Mouse (Mus musculus) right cerebral cortex, postnatal 10 days (tissue): ENCODE results near the gene Mt3.

Experiments
- DNase-seq, 2 experiments: peaks; one replicate each; pipeline ENCODE4 v3.0.0; 2021; ENCODE audit warnings: low spot score in 2 of 2

Gene Mt3

GRCm38 (mm10) chr8:94184357-94184843 is 32.0 kb downstream of the Mt3 start:
- DNase-seq, result no peak

DNA sequence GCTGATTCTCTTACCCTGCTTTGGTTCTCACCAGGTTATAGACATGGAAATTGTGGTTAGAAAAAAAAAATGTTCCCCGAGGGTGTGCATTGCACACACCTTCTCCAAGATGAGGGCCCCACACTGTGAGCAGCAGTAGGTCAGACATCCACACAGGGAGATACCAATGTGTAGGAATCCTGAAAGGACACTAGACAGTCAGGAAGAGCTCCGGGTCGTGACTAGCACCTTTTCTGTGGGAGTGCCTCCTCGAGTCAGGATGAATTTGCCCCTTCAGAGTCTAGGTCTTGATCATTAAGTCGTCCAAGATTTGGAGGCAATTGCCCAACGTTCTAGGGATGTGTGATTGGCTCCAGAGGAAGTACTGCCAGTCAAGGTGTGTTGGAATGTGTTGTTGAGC is 33.4 kb downstream of the Mt3 start:
- DNase-seq, result no peak

DNA sequence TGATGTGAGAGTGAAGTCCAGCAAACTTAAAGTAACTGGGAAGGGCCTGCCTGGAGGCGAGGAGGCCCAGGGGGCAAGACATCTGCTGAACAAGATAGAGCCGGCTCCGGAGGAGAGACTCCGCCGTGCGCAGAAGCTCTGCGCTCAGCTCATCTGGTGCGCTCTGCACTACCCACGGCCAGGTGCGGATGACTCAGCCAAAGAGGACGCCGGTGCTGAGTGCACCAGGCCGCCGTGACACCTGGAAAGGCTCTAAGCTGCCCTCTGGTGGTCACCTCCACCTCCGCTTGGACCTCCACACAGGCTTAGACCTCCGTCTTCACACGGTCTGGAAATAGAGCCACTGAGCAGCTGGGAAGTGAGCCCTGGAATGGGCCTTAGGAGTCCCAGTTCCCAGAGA is 34.1 kb downstream of the Mt3 start:
- DNase-seq, result peak in 1 of 2 experiments; percentile 69

DNA sequence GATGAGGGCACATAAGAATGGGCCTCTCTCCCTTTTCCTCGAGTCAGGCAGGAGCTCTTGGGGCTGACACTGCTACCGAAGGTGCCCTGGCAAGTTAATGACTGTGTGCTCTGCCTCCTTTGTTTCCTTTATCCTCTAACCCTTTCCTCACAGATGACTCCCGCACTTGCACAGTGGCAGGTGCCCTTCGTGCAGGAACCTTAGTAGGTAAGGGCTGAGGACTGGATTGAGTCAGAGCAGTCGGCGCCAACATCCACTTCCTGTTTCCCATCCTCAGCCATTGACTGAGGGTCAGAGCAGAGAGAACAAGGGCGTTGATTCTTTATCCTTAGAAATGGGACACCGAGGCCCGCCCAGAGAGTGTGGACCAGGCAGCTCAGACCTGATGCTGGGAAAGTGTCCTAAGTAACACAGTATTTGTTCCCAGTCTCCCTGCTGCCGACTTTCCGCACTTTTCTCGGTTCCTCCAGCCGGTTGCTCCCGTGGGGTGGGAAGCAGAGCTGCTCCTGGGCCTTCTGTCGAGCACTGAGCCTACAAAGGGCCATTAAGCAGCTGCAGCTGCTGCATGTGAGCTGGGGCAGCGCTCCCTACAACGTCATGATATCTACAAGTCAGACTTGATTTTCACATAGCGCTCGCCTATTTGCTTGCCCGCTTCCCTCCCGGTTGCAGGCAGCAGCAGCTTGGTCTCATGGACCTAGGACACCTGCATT is 35.0 kb downstream of the Mt3 start:
- no peak for DNase-seq

- DNase-seq, result peak; percentile 88 to 92
These were observed 37.0 kb downstream of the Mt3 start for GRCm38 (mm10) chr8:94189275-94190031.

- DNase-seq, result peak in 1 of 2 experiments; percentile 59
These were observed 38.8 kb downstream of the Mt3 start for GRCm38 (mm10) chr8:94191101-94191691.

GRCm38 (mm10) chr8:94192926-94193325 is 40.5 kb downstream of the Mt3 start:
- no peak for DNase-seq

DNA sequence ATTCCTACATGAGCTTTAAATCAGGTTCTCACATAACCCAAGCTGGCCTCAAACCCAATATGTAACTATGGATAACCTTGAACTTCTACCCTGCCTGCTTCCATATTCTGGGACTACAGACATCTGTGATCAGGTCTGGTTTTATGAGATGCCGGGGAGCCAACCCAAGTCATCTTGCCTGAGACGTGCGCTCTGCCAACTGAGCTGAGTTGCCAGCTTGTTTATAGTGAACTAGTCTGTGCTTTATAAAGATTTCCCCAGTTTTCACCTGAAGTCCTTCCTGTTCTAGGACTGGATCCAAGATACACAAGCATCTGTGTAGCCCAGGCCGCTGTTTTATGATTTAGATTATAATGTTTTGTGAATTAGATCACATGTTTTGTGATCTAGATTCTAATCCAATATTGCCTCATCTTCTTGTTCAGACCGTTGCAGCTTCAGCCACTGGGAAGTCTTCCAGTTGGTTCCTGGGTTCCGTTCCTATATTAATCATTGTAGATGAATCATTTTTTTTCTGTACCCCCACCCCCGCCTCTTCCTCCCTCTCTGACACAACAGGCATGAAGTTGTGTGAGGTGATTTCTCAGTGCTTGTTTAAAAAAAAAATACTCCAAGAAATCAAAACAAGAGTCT is 42.3 kb downstream of the Mt3 start:
- no peak for DNase-seq

DNA sequence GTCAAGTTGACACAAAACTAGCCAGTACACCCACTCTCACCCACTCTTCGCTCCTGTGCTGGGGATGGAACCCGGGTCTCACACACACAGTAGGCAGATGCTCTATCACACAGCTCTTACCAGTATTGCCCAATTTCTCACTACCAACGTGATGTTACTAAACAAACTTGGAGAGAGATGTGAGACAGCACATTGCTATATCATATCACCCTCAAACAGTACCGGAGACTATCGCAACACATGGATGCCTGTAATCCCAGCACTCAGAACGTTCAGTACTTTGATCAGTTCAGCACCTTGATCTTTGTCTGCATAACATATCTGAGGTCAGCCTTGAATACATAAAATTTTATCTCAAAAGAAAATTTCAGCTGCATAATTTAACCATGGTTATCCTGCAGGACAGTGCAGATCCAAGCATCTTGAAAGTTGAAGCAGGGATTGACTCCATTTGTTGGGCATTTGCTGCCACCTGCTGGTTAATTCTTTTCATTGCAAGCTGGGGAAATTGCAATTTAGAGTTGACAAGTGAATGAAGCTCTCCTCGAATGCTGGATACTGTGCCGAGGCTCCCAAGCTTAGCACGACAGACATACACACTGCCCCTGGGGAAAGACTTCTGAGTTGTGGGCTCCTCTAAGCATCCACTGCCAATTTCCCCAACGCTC is 46.9 kb downstream of the Mt3 start:
- peak; percentile 74 to 81 for DNase-seq
